Mouse (Mus musculus): Measurements from ENCODE around the gene Ror2. TPM values are rescaled to one million over a fixed set of nuclear protein-coding genes. Genes with fewer than 3 reads are reported as not detected.
A peak's percentile ranks its signal among the peaks of the same experiment; 100 is the strongest.

Ror2 gene
- polyA plus RNA-seq, 1 experiment, result not detected

- Histone ChIP-seq H3K9me3 (no peaks in the 10 kb centered on the region), H3K27me3 (replicated peaks) (peaks cover 21% of the 10 kb centered on the region), H3K4me1 (peaks cover 4% of the 10 kb centered on the region; the same call in 1 of the 2 replicates), H3K36me3 (replicated peaks; ENCODE audit: low read length) (no peaks in the 10 kb centered on the region), H3K4me3 (replicated peaks) (peak overlapping the region; percentile 31)
- TF ChIP-seq GATA1 (IDR thresholded peaks at IDR 0.05; ENCODE audit: borderline replicate concordance, low read length) (no peak), FLI1 (IDR thresholded peaks at IDR 0.05; ENCODE audit: low read length) (no peak)
These were observed 23.2 kb upstream of the Ror2 start for GRCm38 (mm10) chr13:53309148-53309547.

GRCm38 (mm10) chr13:53306836-53307235, 20.9 kb upstream of the Ror2 start:
- H3K27me3 ChIP-seq (replicated peaks), result peaks cover 20% of the 10 kb centered on the region
- TF ChIP-seq GATA1 (IDR thresholded peaks at IDR 0.05; ENCODE audit: borderline replicate concordance, low read length) (no peak), FLI1 (IDR thresholded peaks at IDR 0.05; ENCODE audit: low read length) (no peak)
- peaks cover 4% of the 10 kb centered on the region; the same call in 1 of the 2 replicates for H3K4me1 ChIP-seq
- no peaks in the 10 kb centered on the region for H3K9me3 ChIP-seq
- H3K4me3 ChIP-seq (replicated peaks), result no peak overlapping the region
- H3K36me3 ChIP-seq (replicated peaks; ENCODE audit: low read length), result no peaks in the 10 kb centered on the region

- Histone ChIP-seq H3K4me3 (replicated peaks) (no peak overlapping the region), H3K36me3 (replicated peaks; ENCODE audit: low read length) (no peaks in the 10 kb centered on the region)
- TF ChIP-seq FLI1 (IDR thresholded peaks at IDR 0.05; ENCODE audit: low read length), result no peak
- TF ChIP-seq GATA1 (IDR thresholded peaks at IDR 0.05; ENCODE audit: borderline replicate concordance, low read length), result no peak
These were observed 19.3 kb upstream of the Ror2 start for GRCm38 (mm10) chr13:53305256-53305655.

GRCm38 (mm10) chr13:53302688-53303087, 16.8 kb upstream of the Ror2 start:
- Histone ChIP-seq H3K4me1 (no peaks in the 10 kb centered on the region), H3K4me3 (replicated peaks) (no peak overlapping the region), H3K9me3 (no peaks in the 10 kb centered on the region), H3K27me3 (replicated peaks) (peaks cover 11% of the 10 kb centered on the region), H3K36me3 (replicated peaks; ENCODE audit: low read length) (no peaks in the 10 kb centered on the region)
- TF ChIP-seq FLI1 (IDR thresholded peaks at IDR 0.05; ENCODE audit: low read length) (no peak), GATA1 (IDR thresholded peaks at IDR 0.05; ENCODE audit: borderline replicate concordance, low read length) (no peak)

More at GRCm38 (mm10) chr13:53305256-53305655, 19.3 kb upstream of the Ror2 start:
- H3K4me1 ChIP-seq, result peaks cover 4% of the 10 kb centered on the region; the same call in 1 of the 2 replicates
- H3K27me3 ChIP-seq (replicated peaks), result peaks cover 21% of the 10 kb centered on the region
- H3K9me3 ChIP-seq, result no peaks in the 10 kb centered on the region

GRCm38 (mm10) chr13:53293065-53293464, 7.1 kb upstream of the Ror2 start:
- no peaks in the 10 kb centered on the region for H3K36me3 ChIP-seq (replicated peaks; ENCODE audit: low read length)
- peaks cover 6% of the 10 kb centered on the region for H3K9me3 ChIP-seq
- TF ChIP-seq GATA1 (IDR thresholded peaks at IDR 0.05; ENCODE audit: borderline replicate concordance, low read length) (no peak), FLI1 (IDR thresholded peaks at IDR 0.05; ENCODE audit: low read length) (no peak)
- H3K4me1 ChIP-seq, result no peaks in the 10 kb centered on the region
- peaks cover 41% of the 10 kb centered on the region for H3K27me3 ChIP-seq (replicated peaks)
- H3K4me3 ChIP-seq (replicated peaks), result no peak overlapping the region

- H3K9me3 ChIP-seq, result peaks cover 10% of the 10 kb centered on the region
- no peak overlapping the region for H3K4me3 ChIP-seq (replicated peaks)
- H3K4me1 ChIP-seq, result no peaks in the 10 kb centered on the region
- H3K27me3 ChIP-seq (replicated peaks), result peaks cover 41% of the 10 kb centered on the region
- no peaks in the 10 kb centered on the region for H3K36me3 ChIP-seq (replicated peaks; ENCODE audit: low read length)
- TF ChIP-seq GATA1 (IDR thresholded peaks at IDR 0.05; ENCODE audit: borderline replicate concordance, low read length) (no peak), FLI1 (IDR thresholded peaks at IDR 0.05; ENCODE audit: low read length) (no peak)
These were observed 6.3 kb upstream of the Ror2 start for GRCm38 (mm10) chr13:53292244-53292643.

GRCm38 (mm10) chr13:53285261-53285755, 616 bp downstream of the Ror2 start:
- Histone ChIP-seq H3K4me3 (replicated peaks) (no peak overlapping the region), H3K4me1 (0 out of 2 replicates have a peak, but pooled peaks cover 4% of the 10 kb centered on the region)

GRCm38 (mm10) chr13:53284740-53285191, 1.2 kb downstream of the Ror2 start:
- H3K9me3 ChIP-seq, result peaks cover 18% of the 10 kb centered on the region
- no peak for TF ChIP-seq FLI1 (IDR thresholded peaks at IDR 0.05; ENCODE audit: low read length)
- no peak for TF ChIP-seq GATA1 (IDR thresholded peaks at IDR 0.05; ENCODE audit: borderline replicate concordance, low read length)

More at GRCm38 (mm10) chr13:53285261-53285755, 616 bp downstream of the Ror2 start:
- H3K36me3 ChIP-seq (replicated peaks; ENCODE audit: low read length), result no peaks in the 10 kb centered on the region
- H3K27me3 ChIP-seq (replicated peaks), result peaks cover 58% of the 10 kb centered on the region
- peaks cover 18% of the 10 kb centered on the region for H3K9me3 ChIP-seq
- no peak for TF ChIP-seq FLI1 (IDR thresholded peaks at IDR 0.05; ENCODE audit: low read length)
- TF ChIP-seq GATA1 (IDR thresholded peaks at IDR 0.05; ENCODE audit: borderline replicate concordance, low read length), result no peak

GRCm38 (mm10) chr13:53281604-53282396, 4.1 kb downstream of the Ror2 start:
- Histone ChIP-seq H3K27me3 (replicated peaks) (peaks cover 43% of the 10 kb centered on the region), H3K4me1 (0 out of 2 replicates have a peak, but pooled peaks cover 4% of the 10 kb centered on the region), H3K4me3 (replicated peaks) (no peak overlapping the region), H3K9me3 (peaks cover 4% of the 10 kb centered on the region), H3K36me3 (replicated peaks; ENCODE audit: low read length) (no peaks in the 10 kb centered on the region)
- TF ChIP-seq GATA1 (IDR thresholded peaks at IDR 0.05; ENCODE audit: borderline replicate concordance, low read length) (no peak), FLI1 (IDR thresholded peaks at IDR 0.05; ENCODE audit: low read length) (no peak)

More at GRCm38 (mm10) chr13:53284740-53285191, 1.2 kb downstream of the Ror2 start:
- Histone ChIP-seq H3K4me3 (replicated peaks) (no peak overlapping the region), H3K27me3 (replicated peaks) (peaks cover 61% of the 10 kb centered on the region), H3K4me1 (0 out of 2 replicates have a peak, but pooled peaks cover 4% of the 10 kb centered on the region), H3K36me3 (replicated peaks; ENCODE audit: low read length) (no peaks in the 10 kb centered on the region)

GRCm38 (mm10) chr13:53278908-53279307, 7.0 kb downstream of the Ror2 start:
- Histone ChIP-seq H3K27me3 (replicated peaks) (peaks cover 18% of the 10 kb centered on the region), H3K4me1 (no peaks in the 10 kb centered on the region), H3K4me3 (replicated peaks) (no peak overlapping the region), H3K36me3 (replicated peaks; ENCODE audit: low read length) (no peaks in the 10 kb centered on the region), H3K9me3 (no peaks in the 10 kb centered on the region)
- TF ChIP-seq GATA1 (IDR thresholded peaks at IDR 0.05; ENCODE audit: borderline replicate concordance, low read length) (no peak), FLI1 (IDR thresholded peaks at IDR 0.05; ENCODE audit: low read length) (no peak)

Data from megakaryocyte, embryonic 14.5 days (primary cell).